Mouse (Mus musculus): ENCODE measurements at regions not wholly inside any gene's neighbourhood (a gene's known extent, or its start where the extent isn't known, plus 50 kb on each side); places are given as distances from the start of the nearest gene placed in this dataset.

GRCm38 (mm10) chr16:74500687-74501086 is 89.1 kb upstream of the Robo2 start:
- TF ChIP-seq POLR2A (IDR thresholded peaks at IDR 0.05; ENCODE audit: control insufficient read depth, low read depth, low read length), result no peak
- no peak for TF ChIP-seq CTCF (IDR thresholded peaks at IDR 0.05; ENCODE audit: control insufficient read depth, insufficient read depth, insufficient replicate concordance, low read depth, low read length)

Data from testis, adult 2 months (tissue).